ENCODE assay signal across 19 mouse cellular contexts in genomic region chr11:118372641-118373040, GRCm38 (mm10). TPM values are rescaled to one million over a fixed set of nuclear protein-coding genes. Genes with fewer than 3 reads are reported as not detected.
DNase-seq lines count a peak whose midpoint lies in the region; ATAC-seq and TF ChIP-seq lines count a peak whose summit lies in the region.
"Had no signal": no experiment of that assay in that cellular context is flagged by ENCODE, and none has a peak within 500 bp of the region (broad histone marks: within the 10 kb centered on the region; RNA-seq: fewer than 3 reads in every experiment).

No protein-coding gene starts in this region.

- H3K27me3 ChIP-seq in hindbrain, embryonic 10.5 days (ENCODE audit: insufficient read depth, poor library complexity, severe bottlenecking) = no peaks in the 10 kb centered on the region
- no peaks in the 10 kb centered on the region for H3K27me3 ChIP-seq in hindbrain, postnatal 0 days (ENCODE audit: insufficient read depth, low read length)
- no peaks in the 10 kb centered on the region; the same call in 1 of the 2 replicates for H3K27me3 ChIP-seq in embryonic facial prominence, embryonic 10.5 days (replicated peaks; ENCODE audit: low read depth, poor library complexity, severe bottlenecking)
- H3K27me3 ChIP-seq in limb, embryonic 12.5 days = no peaks in the 10 kb centered on the region
- H3K27me3 ChIP-seq in forebrain, embryonic 11.5 days (ENCODE audit: control insufficient read depth, insufficient read depth, low read length) = no peaks in the 10 kb centered on the region
- H3K27me3 ChIP-seq: heart, embryonic 15.5 days; hindbrain, embryonic 13.5 days had no signal

- H3K4me3 ChIP-seq in hindbrain, embryonic 10.5 days = no peak overlapping the region
- no peak overlapping the region for H3K4me3 ChIP-seq in hindbrain, postnatal 0 days (ENCODE audit: low read length)
- no peak overlapping the region for H3K4me3 ChIP-seq in ES-E14 (ENCODE audit: insufficient read depth in 1 of 2, low read depth in 1 of 2, low read length in 2 of 2, poor library complexity in 1 of 2, severe bottlenecking in 1 of 2)
- no peak overlapping the region for H3K4me3 ChIP-seq in embryonic facial prominence, embryonic 10.5 days
- H3K4me3 ChIP-seq in limb, embryonic 12.5 days (replicated peaks) = no peak overlapping the region
- no peak overlapping the region for H3K4me3 ChIP-seq in forebrain, embryonic 11.5 days (ENCODE audit: low read depth, low read length)
- H3K4me3 ChIP-seq: heart, embryonic 15.5 days; hindbrain, embryonic 13.5 days; midbrain, embryonic 12.5 days had no signal

- no peak for TF ChIP-seq CTCF in hindbrain, postnatal 0 days (IDR thresholded peaks at IDR 0.05; ENCODE audit: low read depth)

- peaks cover 13% of the 10 kb centered on the region; the same call in 1 of the 2 replicates for H3K4me1 ChIP-seq in hindbrain, embryonic 10.5 days (replicated peaks)
- H3K4me1 ChIP-seq in hindbrain, postnatal 0 days (ENCODE audit: insufficient read depth, low read length) = no peaks in the 10 kb centered on the region
- 0 out of 4 replicates have a peak, but pooled peaks cover 0 to 2% of the 10 kb centered on the region in 2 experiments for H3K4me1 ChIP-seq in ES-E14 (ENCODE audit: control insufficient read depth in 2 of 2, insufficient read depth in 2 of 2, low read length in 2 of 2, poor library complexity in 1 of 2)
- peaks cover 35% of the 10 kb centered on the region for H3K4me1 ChIP-seq in embryonic facial prominence, embryonic 10.5 days
- H3K4me1 ChIP-seq in limb, embryonic 12.5 days (replicated peaks) = peaks cover 21% of the 10 kb centered on the region
- H3K4me1 ChIP-seq in forebrain, embryonic 11.5 days (replicated peaks; ENCODE audit: control insufficient read depth, insufficient read depth, low read length) = no peaks in the 10 kb centered on the region

- in situ Hi-C loops in ES-E14 (cut with MboI; ENCODE audit: low sequenced_read_pairs in 2 of 2, unreplicated experiment in 2 of 2) = no loop called here

- DNase-seq in hindbrain, embryonic 10.5 days (ENCODE audit: low spot score) = no peak
- DNase-seq in hindbrain, postnatal 0 days (ENCODE audit: low spot score) = no peak
- peak; percentile 53 for DNase-seq in ES-E14 (ENCODE audit: low read depth, low spot score)
- peak; percentile 40 for DNase-seq in embryonic facial prominence, embryonic 10.5 days (ENCODE audit: low spot score)
- DNase-seq in forebrain, embryonic 11.5 days (ENCODE audit: low spot score) = no peak
- no peak for DNase-seq in left cerebral cortex, adult 8-10 months (ENCODE audit: low spot score in 2 of 2)
- DNase-seq: cerebellum, adult 11 months; gastrocnemius, postnatal 25 days; kidney, postnatal 14 days; layer of hippocampus, adult 9-11 months; right cerebral cortex, postnatal 14 days; thymus, adult 18-20 months had no signal

- H3K4me2 ChIP-seq in hindbrain, postnatal 0 days (ENCODE audit: low read depth, low read length) = no peak overlapping the region
- H3K4me2 ChIP-seq in limb, embryonic 12.5 days = no peak overlapping the region
- H3K4me2 ChIP-seq in forebrain, embryonic 11.5 days (ENCODE audit: low read depth, low read length, severe bottlenecking) = no peak overlapping the region
- H3K4me2 ChIP-seq: heart, embryonic 15.5 days; hindbrain, embryonic 13.5 days; midbrain, embryonic 12.5 days had no signal

- H3K36me3 ChIP-seq in hindbrain, embryonic 10.5 days = no peaks in the 10 kb centered on the region
- H3K36me3 ChIP-seq in hindbrain, postnatal 0 days (ENCODE audit: insufficient read depth, low read length) = no peaks in the 10 kb centered on the region
- no peaks in the 10 kb centered on the region for H3K36me3 ChIP-seq in ES-E14 (ENCODE audit: control insufficient read depth, insufficient read depth, low read length, poor library complexity, severe bottlenecking)
- H3K36me3 ChIP-seq in embryonic facial prominence, embryonic 10.5 days (replicated peaks) = no peaks in the 10 kb centered on the region
- no peaks in the 10 kb centered on the region for H3K36me3 ChIP-seq in limb, embryonic 12.5 days
- no peaks in the 10 kb centered on the region for H3K36me3 ChIP-seq in forebrain, embryonic 11.5 days (ENCODE audit: control insufficient read depth, insufficient read depth, low read length)
- H3K36me3 ChIP-seq: heart, embryonic 15.5 days; hindbrain, embryonic 13.5 days; midbrain, embryonic 12.5 days had no signal

- WGBS in hindbrain, embryonic 10.5 days = 60% methylated on average over 7 of the region's 7 CpGs
- WGBS in hindbrain, postnatal 0 days = 58% methylated on average over 7 of the region's 7 CpGs
- 51% methylated on average over 7 of the region's 7 CpGs for WGBS in embryonic facial prominence, embryonic 10.5 days
- 44% methylated on average over 7 of the region's 7 CpGs for WGBS in limb, embryonic 12.5 days
- WGBS in forebrain, embryonic 11.5 days = 48% methylated on average over 7 of the region's 7 CpGs

- H3K9ac ChIP-seq in hindbrain, postnatal 0 days (replicated peaks; ENCODE audit: low read length) = no peak overlapping the region
- no peak overlapping the region for H3K9ac ChIP-seq in ES-E14 (ENCODE audit: insufficient read depth, low read depth, low read length, poor library complexity, severe bottlenecking)
- H3K9ac ChIP-seq in limb, embryonic 12.5 days (replicated peaks) = 0 out of 2 replicates have a peak overlapping the region, but pooled peaks have one; percentile 18
- no peak overlapping the region for H3K9ac ChIP-seq in forebrain, embryonic 11.5 days (ENCODE audit: low read length)
- H3K9ac ChIP-seq: heart, embryonic 15.5 days; hindbrain, embryonic 13.5 days; liver, embryonic 14.5 days; midbrain, embryonic 12.5 days had no signal

- no peaks in the 10 kb centered on the region for H3K9me3 ChIP-seq in hindbrain, embryonic 10.5 days
- no peaks in the 10 kb centered on the region for H3K9me3 ChIP-seq in hindbrain, postnatal 0 days (ENCODE audit: low read length)
- H3K9me3 ChIP-seq in ES-E14 (ENCODE audit: control insufficient read depth, insufficient read depth, low read depth, low read length) = no peaks in the 10 kb centered on the region
- no peaks in the 10 kb centered on the region for H3K9me3 ChIP-seq in embryonic facial prominence, embryonic 10.5 days
- no peaks in the 10 kb centered on the region for H3K9me3 ChIP-seq in limb, embryonic 12.5 days
- no peaks in the 10 kb centered on the region for H3K9me3 ChIP-seq in forebrain, embryonic 11.5 days (ENCODE audit: control insufficient read depth, low read length)
- H3K9me3 ChIP-seq: heart, embryonic 15.5 days; hindbrain, embryonic 13.5 days; midbrain, embryonic 12.5 days had no signal

- ATAC-seq in hindbrain, postnatal 0 days = no peak
- no peak for ATAC-seq in limb, embryonic 12.5 days (ENCODE audit: insufficient number of reproducible peaks, insufficient read depth, low FRiP score, low TSS enrichment, low read depth)
- ATAC-seq in forebrain, embryonic 11.5 days (replicated peaks; ENCODE audit: low FRiP score) = no peak
- ATAC-seq in megakaryocyte progenitor cell, adult 5-6 weeks (replicated peaks; ENCODE audit: poor library complexity) = no peak
- ATAC-seq: intestine, postnatal 0 days had no signal

- 0 out of 2 replicates have a peak overlapping the region, but pooled peaks have one; percentile 24 for H3K27ac ChIP-seq in hindbrain, embryonic 10.5 days
- no peak overlapping the region for H3K27ac ChIP-seq in hindbrain, postnatal 0 days
- no peak overlapping the region for H3K27ac ChIP-seq in ES-E14 (ENCODE audit: insufficient read depth, low read depth, low read length, poor library complexity, severe bottlenecking)
- peak overlapping the region; percentile 79 for H3K27ac ChIP-seq in embryonic facial prominence, embryonic 10.5 days (replicated peaks)
- H3K27ac ChIP-seq in limb, embryonic 12.5 days = peak overlapping the region; percentile 31; the same call in 1 of the 2 replicates
- H3K27ac ChIP-seq in forebrain, embryonic 11.5 days (ENCODE audit: low read depth, low read length) = no peak overlapping the region
- H3K27ac ChIP-seq: heart, embryonic 15.5 days; hindbrain, embryonic 13.5 days; liver, embryonic 14.5 days; midbrain, embryonic 12.5 days had no signal

RNA-seq across cellular contexts. Expression of gene Timp2, which starts 17.1 kb away (rescaled TPM):
- 28.6 and 36.3 TPM in 2 replicates for polyA plus RNA-seq in hindbrain, embryonic 10.5 days (2016; fragmentation: Nextera tagmentation; extraction: Ambion mirVana)
- total RNA-seq in hindbrain, postnatal 0 days (2014; rRNA removed) = 164 and 170 TPM in 2 replicates
- polyA plus RNA-seq in hindbrain, postnatal 0 days (2015; fragmentation: Nextera tagmentation; extraction: Ambion mirVana) = 102 and 118 TPM in 2 replicates
- 24.0 and 52.4 TPM in 2 replicates for total RNA-seq in ES-E14 (2012; rRNA removed)
- 40.0 and 46.9 TPM in 2 replicates for polyA plus RNA-seq in embryonic facial prominence, embryonic 10.5 days (2016; fragmentation: Nextera tagmentation; extraction: Ambion mirVana)
- polyA plus RNA-seq in limb, embryonic 12.5 days (2016; fragmentation: Nextera tagmentation; extraction: Ambion mirVana) = 77.6 and 91.3 TPM in 2 replicates
- 48.0 and 50.8 TPM in 2 replicates for polyA plus RNA-seq in forebrain, embryonic 11.5 days (2014; fragmentation: Nextera tagmentation; extraction: Ambion mirVana)
- 7.4 and 9.5 TPM in 2 replicates for total RNA-seq in megakaryocyte progenitor cell, adult 5-6 weeks (2015)
- 9.7 and 10.1 TPM in 2 replicates for total RNA-seq in megakaryocyte progenitor cell, adult 5-6 weeks (2017)
- total RNA-seq in left cerebral cortex, adult 8-10 months (2022) = 100 to 1,000 TPM; 239 to 259 (median 249) TPM

RNA-seq across cellular contexts. Expression of gene Lgals3bp, which starts 29.3 kb away (rescaled TPM):
- polyA plus RNA-seq in hindbrain, embryonic 10.5 days (2016; fragmentation: Nextera tagmentation; extraction: Ambion mirVana) = 1.8 and 2.0 TPM in 2 replicates
- 25.5 and 30.6 TPM in 2 replicates for total RNA-seq in hindbrain, postnatal 0 days (2014; rRNA removed)
- 15.4 and 18.5 TPM in 2 replicates for polyA plus RNA-seq in hindbrain, postnatal 0 days (2015; fragmentation: Nextera tagmentation; extraction: Ambion mirVana)
- total RNA-seq in ES-E14 (2012; rRNA removed) = 1.5 and 3.0 TPM in 2 replicates
- 0.86 and 0.88 TPM in 2 replicates for polyA plus RNA-seq in embryonic facial prominence, embryonic 10.5 days (2016; fragmentation: Nextera tagmentation; extraction: Ambion mirVana)
- 4.1 and 4.3 TPM in 2 replicates for polyA plus RNA-seq in limb, embryonic 12.5 days (2016; fragmentation: Nextera tagmentation; extraction: Ambion mirVana)
- 0.71 and 1.1 TPM in 2 replicates for polyA plus RNA-seq in forebrain, embryonic 11.5 days (2014; fragmentation: Nextera tagmentation; extraction: Ambion mirVana)
- 92.3 and 118 TPM in 2 replicates for total RNA-seq in megakaryocyte progenitor cell, adult 5-6 weeks (2015)
- total RNA-seq in megakaryocyte progenitor cell, adult 5-6 weeks (2017) = 51.7 and 56.3 TPM in 2 replicates
- total RNA-seq in left cerebral cortex, adult 8-10 months (2022) = 10 to 100 TPM; 20.8 to 62.8 (median 36.9) TPM

RNA-seq across cellular contexts. Expression of gene Cep295nl, which starts 30.3 kb away (rescaled TPM):
- polyA plus RNA-seq in hindbrain, embryonic 10.5 days (2016; fragmentation: Nextera tagmentation; extraction: Ambion mirVana) = 0.19 and 0.21 TPM in 2 replicates
- total RNA-seq in hindbrain, postnatal 0 days (2014; rRNA removed) = 0.31 and 1.2 TPM in 2 replicates
- 0.20 and 0.47 TPM in 2 replicates for polyA plus RNA-seq in hindbrain, postnatal 0 days (2015; fragmentation: Nextera tagmentation; extraction: Ambion mirVana)
- total RNA-seq in ES-E14 (2012; rRNA removed) = 0.49 and 0.95 TPM in 2 replicates
- polyA plus RNA-seq in embryonic facial prominence, embryonic 10.5 days (2016; fragmentation: Nextera tagmentation; extraction: Ambion mirVana) = 0.13 and 0.56 TPM in 2 replicates
- 0.59 and 0.60 TPM in 2 replicates for polyA plus RNA-seq in limb, embryonic 12.5 days (2016; fragmentation: Nextera tagmentation; extraction: Ambion mirVana)
- polyA plus RNA-seq in forebrain, embryonic 11.5 days (2014; fragmentation: Nextera tagmentation; extraction: Ambion mirVana) = 0.44 and 0.60 TPM in 2 replicates
- total RNA-seq in megakaryocyte progenitor cell, adult 5-6 weeks (2015) = 0.22 TPM in 1 of 2 replicates, not detected in the other
- 0.54 TPM in 1 of 2 replicates, not detected in the other for total RNA-seq in megakaryocyte progenitor cell, adult 5-6 weeks (2017)
- total RNA-seq in left cerebral cortex, adult 8-10 months (2022) = 1 to 10 TPM in 3 of 4 experiments, under 1 TPM in 1; 0.98 to 3.2 (median 1.5) TPM

RNA-seq across cellular contexts. Expression of gene Cant1, which starts 46.2 kb away (rescaled TPM):
- polyA plus RNA-seq in hindbrain, embryonic 10.5 days (2016; fragmentation: Nextera tagmentation; extraction: Ambion mirVana) = 23.7 and 31.1 TPM in 2 replicates
- total RNA-seq in hindbrain, postnatal 0 days (2014; rRNA removed) = 47.9 and 51.7 TPM in 2 replicates
- 24.7 and 25.8 TPM in 2 replicates for polyA plus RNA-seq in hindbrain, postnatal 0 days (2015; fragmentation: Nextera tagmentation; extraction: Ambion mirVana)
- total RNA-seq in ES-E14 (2012; rRNA removed) = 45.4 and 59.4 TPM in 2 replicates
- 20.2 and 20.8 TPM in 2 replicates for polyA plus RNA-seq in embryonic facial prominence, embryonic 10.5 days (2016; fragmentation: Nextera tagmentation; extraction: Ambion mirVana)
- polyA plus RNA-seq in limb, embryonic 12.5 days (2016; fragmentation: Nextera tagmentation; extraction: Ambion mirVana) = 30.5 and 32.0 TPM in 2 replicates
- 25.4 and 30.8 TPM in 2 replicates for polyA plus RNA-seq in forebrain, embryonic 11.5 days (2014; fragmentation: Nextera tagmentation; extraction: Ambion mirVana)
- 17.6 and 19.2 TPM in 2 replicates for total RNA-seq in megakaryocyte progenitor cell, adult 5-6 weeks (2015)
- 18.7 and 20.0 TPM in 2 replicates for total RNA-seq in megakaryocyte progenitor cell, adult 5-6 weeks (2017)
- total RNA-seq in left cerebral cortex, adult 8-10 months (2022) = 10 to 100 TPM; 36.6 to 40.3 (median 38.8) TPM

RNA-seq across cellular contexts. Expression of gene C1qtnf1, which starts 55.4 kb away (rescaled TPM):
- polyA plus RNA-seq in hindbrain, embryonic 10.5 days (2016; fragmentation: Nextera tagmentation; extraction: Ambion mirVana) = 1.8 and 2.0 TPM in 2 replicates
- 5.4 TPM in 2 replicates for total RNA-seq in hindbrain, postnatal 0 days (2014; rRNA removed)
- 3.5 and 4.3 TPM in 2 replicates for polyA plus RNA-seq in hindbrain, postnatal 0 days (2015; fragmentation: Nextera tagmentation; extraction: Ambion mirVana)
- 0.36 and 0.48 TPM in 2 replicates for total RNA-seq in ES-E14 (2012; rRNA removed)
- polyA plus RNA-seq in embryonic facial prominence, embryonic 10.5 days (2016; fragmentation: Nextera tagmentation; extraction: Ambion mirVana) = 2.6 and 3.4 TPM in 2 replicates
- polyA plus RNA-seq in limb, embryonic 12.5 days (2016; fragmentation: Nextera tagmentation; extraction: Ambion mirVana) = 3.4 and 4.8 TPM in 2 replicates
- polyA plus RNA-seq in forebrain, embryonic 11.5 days (2014; fragmentation: Nextera tagmentation; extraction: Ambion mirVana) = 2.0 and 2.3 TPM in 2 replicates
- not detected in 2 replicates for total RNA-seq in megakaryocyte progenitor cell, adult 5-6 weeks (2015)
- total RNA-seq in megakaryocyte progenitor cell, adult 5-6 weeks (2017) = not detected in 2 replicates
- total RNA-seq in left cerebral cortex, adult 8-10 months (2022) = 1 to 10 TPM; 4.4 to 5.3 (median 4.9) TPM

Comparison
In these comparisons a context has a peak if more than half of its experiments do, and no peak if none do; other contexts are left out.
1. H3K27ac ChIP-seq: peak in hindbrain, embryonic 10.5 days (single experiment), embryonic facial prominence, embryonic 10.5 days (single experiment) and limb, embryonic 12.5 days (single experiment); none in hindbrain, postnatal 0 days (single experiment), ES-E14 (single experiment) and forebrain, embryonic 11.5 days (single experiment).
2. DNase-seq: peak in ES-E14 (single experiment) and embryonic facial prominence, embryonic 10.5 days (single experiment); none in hindbrain, embryonic 10.5 days (single experiment), hindbrain, postnatal 0 days (single experiment), forebrain, embryonic 11.5 days (single experiment) and left cerebral cortex, adult 8-10 months (0 of 2).